Mouse (Mus musculus): ENCODE measurements around the gene Haspin.

DNA sequence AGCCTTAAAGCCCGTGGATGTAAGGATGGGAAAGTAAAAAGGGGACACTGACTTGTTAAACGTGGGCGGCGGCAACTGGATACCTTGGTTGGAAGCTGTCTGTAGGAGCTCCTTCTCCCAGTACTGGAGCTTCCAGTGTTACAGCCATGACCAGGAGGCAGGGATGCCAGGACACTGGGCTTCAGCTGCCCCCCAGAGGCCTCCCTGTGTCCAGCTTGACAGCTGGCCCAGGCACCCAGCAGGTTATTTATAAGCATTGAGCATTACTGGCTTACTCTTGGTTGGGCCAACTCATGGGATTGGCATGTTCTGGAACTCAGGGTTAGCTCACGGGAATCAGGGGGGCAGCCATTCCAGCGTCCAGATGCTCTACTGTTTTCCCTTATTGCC, 22.7 kb upstream of the Haspin start:
- no peak for TF ChIP-seq POLR2A (IDR thresholded peaks at IDR 0.05; ENCODE audit: borderline replicate concordance, control insufficient read depth, low read depth, low read length)
- TF ChIP-seq CTCF (IDR thresholded peaks at IDR 0.05; ENCODE audit: control insufficient read depth, insufficient read depth, low read length): no peak

All from bone marrow, adult 2 months (tissue).